Mouse (Mus musculus) left cerebral cortex, postnatal 10 days (tissue): ENCODE measurements around the gene Stra6. TPM values are rescaled to one million over a fixed set of nuclear protein-coding genes. Genes with fewer than 3 reads are reported as not detected.

Experiments used
- DNase-seq, 2 experiments: peaks; one replicate each; pipeline ENCODE4 v3.0.0; 2021 to 2022; ENCODE audit warnings: low spot score in 2 of 2, mixed read lengths in 1 of 2; ENCODE audit errors: extremely low spot score in 1 of 2
- intact Hi-C: fragments of 180-260 bp; cut with DNase I; formaldehyde crosslinking; loops from one replicate; pipeline ENCODE4 v1.15.1; 2025
- total RNA-seq, 2 experiments: library from RNA; stranded (reverse); gene quantifications; 2 replicates each; pipeline ENCODE4 v1.2.3; 2021

Gene Stra6
- total RNA-seq, 2 experiments from 2014 or later, result 10.0 to 10.9 TPM

DNA sequence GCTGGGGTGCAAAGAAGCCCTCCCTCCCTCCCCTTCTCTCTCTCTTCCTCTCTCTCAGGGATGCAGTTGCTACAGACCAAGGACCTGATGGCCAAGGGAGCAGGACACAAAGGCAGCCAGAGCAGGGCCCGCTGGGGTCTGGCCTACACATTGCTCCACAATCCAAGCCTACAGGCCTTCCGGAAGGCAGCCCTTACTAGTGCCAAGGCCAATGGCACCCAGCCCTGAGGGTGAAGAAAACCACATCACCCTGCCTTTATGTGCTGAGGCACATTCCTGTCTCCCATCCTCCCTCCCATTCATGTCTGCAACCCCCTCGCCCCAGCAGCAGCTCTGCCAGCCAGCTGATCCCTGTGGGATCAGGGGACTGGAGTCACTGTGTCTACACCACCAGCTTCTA, 89.5 kb downstream of the Stra6 start:
- DNase-seq, result no peak
- intact Hi-C loops, result no loop called here

DNA sequence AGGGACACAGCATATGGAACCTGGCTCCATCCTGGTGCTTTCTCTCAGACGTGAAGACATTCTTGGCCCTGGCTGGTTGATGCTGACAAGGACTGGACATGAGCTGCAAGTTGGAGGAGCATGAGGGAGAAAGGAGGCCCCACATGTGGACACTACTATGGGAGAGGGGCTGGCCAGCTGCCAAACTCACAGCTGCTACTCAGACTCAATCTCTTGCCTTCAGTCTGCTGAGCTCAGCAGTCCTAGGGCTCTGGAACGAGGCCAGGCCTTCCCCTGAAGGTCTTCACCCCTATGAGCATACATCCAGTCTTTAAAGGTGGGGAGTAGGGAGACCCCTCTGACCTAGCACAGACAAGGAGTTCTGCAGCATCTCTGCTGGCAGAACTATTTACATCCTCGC, 91.8 kb downstream of the Stra6 start:
- intact Hi-C loops, result no loop called here
- DNase-seq, result peak in 1 of 2 experiments; percentile 86

DNA sequence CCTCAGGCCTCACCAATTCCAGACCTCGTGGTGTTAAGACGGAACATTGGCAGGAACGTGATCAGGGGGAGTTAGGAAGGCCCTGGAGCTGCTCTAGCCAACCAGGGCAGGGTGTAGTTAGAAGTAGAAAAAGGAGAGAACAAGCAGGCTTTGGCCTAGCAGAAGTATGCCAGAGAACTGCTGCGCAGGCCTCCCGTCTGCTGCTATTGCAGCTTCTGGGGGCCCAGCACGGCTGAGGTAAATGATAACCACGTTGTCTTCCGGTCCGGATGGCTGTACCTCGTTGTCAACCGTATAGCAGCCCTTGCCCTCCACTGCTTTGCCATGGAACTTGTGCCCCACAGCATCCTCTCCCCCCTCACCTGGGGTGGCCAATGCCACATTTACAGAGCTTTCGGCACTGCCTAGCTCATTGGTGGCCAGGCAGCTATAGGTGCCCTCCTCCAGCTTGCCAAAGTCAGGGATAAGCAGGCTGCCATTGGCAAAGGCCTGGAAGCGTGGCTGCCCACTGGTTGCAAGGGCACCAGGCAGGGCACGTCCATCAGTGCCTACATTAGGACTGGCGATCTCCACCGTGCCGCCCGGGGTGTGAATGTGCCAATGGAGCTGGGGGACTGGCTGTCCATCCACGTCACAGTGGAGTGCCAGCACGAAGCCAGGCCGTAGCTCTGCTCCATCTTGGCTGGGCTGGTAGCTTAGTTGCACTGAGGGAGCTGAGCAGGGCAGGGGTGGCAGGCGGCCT, 93.4 kb downstream of the Stra6 start:
- no peak for DNase-seq

DNA sequence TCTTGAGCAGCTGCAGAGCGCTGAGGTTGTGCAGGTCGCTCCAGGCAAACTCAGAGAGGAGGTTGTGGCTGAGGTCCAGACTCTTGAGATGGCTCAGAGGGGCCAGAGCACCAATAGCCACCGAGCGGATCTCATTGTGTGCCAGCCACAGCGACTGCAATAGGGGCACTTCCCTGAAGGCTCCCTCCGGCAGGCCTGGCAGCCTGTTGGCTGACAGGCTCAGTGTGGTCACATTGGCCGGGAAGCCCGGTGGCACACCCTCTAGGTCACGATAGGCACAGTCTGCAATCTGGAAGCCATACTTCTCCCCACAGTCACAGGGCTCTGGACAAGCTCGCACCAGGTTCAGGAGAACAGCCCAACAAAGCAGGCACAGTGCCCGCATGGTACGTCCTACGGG, 94.2 kb downstream of the Stra6 start:
- intact Hi-C loops, result no loop called here
- no peak for DNase-seq

More for the DNA sequence above, 93.4 kb downstream of the Stra6 start:
- intact Hi-C loops, result no loop called here

DNA sequence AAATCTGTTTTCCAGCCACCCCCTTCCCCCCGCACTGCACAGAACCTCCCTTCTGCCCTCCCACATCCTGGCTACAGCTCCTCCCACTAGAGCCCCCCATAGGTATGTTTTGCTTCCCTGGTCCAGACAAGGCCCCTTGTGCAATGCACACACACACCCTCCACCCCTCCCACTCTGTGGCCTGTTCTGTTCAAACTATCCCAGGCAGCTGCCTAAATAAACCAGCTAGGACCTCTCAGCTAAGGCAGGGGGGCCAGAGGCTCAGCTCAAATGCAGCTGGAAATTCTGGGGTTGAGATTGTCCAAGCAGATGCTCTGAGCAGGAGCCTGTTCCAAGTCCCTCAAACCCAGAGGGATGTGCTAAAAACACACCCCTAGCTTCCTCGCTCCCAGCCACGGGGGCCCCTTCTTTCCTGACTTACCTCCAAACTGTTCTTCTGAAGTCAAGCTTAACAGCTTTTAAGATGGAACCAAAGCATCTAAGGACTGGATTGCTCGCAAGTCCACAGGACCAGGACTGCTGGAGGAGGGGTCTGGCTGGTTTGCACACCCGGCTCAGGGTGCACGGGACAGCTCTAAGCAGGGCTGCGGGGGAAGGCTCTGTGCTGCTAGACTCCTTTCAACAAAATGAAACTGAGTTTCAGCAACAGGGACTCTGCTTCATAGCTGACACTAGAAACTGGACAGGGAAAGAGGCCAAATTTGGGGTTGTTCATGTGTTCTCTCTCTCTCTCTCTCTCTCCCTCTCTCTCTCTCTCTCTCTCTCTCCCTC, 95.1 kb downstream of the Stra6 start:
- peak in 1 of 2 experiments; percentile 73 for DNase-seq
- intact Hi-C loops, result no loop called here

DNA sequence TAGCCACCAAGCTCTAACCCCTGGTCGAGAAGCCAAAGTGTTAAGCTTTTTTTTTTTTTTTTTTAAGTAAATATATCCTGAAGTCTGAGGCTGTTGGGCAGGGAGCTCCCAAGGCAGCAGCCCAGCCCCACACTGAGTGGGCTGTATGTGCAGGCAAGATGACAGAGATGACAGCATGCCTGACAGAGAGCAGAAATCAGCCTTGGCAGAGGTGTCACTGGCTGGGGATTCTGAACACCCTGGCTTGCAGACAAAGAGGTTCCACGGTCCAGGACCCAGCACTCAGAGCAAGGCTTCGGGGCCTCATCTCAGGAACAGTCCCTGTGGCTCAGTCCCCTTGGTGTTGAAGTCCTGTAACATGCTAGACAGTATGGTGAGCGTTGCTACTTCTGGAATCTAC, 96.3 kb downstream of the Stra6 start:
- DNase-seq, result no peak
- intact Hi-C loops, result no loop called here

DNA sequence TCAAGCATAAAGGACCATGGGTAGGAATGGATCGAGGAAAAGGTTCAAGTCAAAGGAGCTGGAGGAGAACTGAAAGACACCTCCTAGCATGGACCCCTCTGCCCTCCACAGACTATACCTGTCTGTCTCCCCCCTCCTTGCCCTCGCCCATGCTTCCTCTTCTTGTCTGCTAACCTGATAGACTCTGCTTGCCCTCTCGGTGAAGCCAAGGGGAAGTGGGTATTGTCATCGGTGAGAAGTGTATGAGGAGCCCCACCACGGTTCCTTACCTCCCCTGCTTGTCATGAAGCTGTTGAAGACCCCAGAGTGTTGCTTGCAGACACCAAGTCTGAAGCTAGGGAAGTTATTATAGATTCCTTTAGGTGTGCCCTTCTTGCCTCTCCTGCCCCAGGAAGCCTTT, 96.7 kb downstream of the Stra6 start:
- DNase-seq, result no peak
- intact Hi-C loops, result no loop called here

DNA sequence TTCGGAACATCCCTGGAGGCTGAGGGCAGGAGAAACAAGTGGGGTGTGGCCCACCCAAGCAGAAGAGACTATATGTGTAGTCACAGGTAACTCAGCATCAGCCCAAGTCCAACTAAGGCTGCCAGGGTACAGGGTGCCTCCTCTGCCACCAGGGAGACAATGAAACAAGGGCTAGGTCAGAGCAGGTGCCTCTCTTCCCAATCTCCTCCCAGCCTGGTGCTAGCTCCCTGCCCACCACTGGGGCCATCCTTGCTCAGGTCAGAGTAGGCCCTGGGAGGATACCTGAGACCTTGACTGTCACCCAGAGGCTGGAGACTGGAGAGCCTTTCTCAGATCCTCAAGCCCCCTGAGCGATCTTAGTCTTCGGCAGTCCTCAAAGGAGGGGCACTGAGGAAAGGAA, 98.6 kb downstream of the Stra6 start:
- intact Hi-C loops, result no loop called here
- DNase-seq, result no peak

DNA sequence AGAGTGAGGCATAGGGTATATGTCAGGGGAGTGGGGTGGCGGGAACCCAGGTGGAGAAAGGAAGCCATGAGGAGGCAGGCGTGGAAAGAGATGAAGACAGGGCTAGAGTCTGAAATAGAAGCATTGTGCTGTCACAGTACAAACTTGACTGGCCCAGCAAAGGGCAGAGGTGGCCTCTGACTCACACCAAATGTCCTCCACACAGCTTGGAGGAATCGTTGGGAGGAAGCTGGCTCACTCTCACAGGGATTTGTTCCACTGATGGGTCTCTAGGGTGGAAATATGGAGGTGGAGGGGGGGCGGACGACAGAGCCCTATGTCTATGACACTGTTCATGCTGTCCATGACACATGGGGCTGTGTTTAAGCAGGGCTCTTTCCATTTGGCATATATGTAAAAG, 99.6 kb downstream of the Stra6 start:
- DNase-seq, result no peak
- intact Hi-C loops, result no loop called here

DNA sequence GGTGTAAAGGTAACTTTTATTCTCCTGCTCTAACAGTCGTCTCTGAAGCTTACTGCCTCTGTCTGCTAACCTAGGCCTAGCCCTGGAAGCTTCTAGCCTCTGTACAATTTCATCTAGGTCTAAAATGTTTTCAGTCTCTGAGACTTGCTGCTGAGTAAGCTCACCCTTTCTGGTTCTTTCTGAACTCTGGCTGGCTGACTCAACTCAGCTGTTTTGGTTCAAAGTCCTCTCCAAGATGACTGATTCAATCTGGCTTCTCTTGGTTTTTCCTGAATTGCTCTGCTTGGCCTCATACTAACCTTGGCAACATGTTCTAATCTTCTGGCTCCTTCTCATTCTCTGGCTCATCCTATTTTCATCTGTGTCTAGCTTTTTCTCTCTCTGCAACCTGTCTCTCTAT, 102.2 kb downstream of the Stra6 start:
- intact Hi-C loops, result no loop called here
- no peak for DNase-seq

DNA sequence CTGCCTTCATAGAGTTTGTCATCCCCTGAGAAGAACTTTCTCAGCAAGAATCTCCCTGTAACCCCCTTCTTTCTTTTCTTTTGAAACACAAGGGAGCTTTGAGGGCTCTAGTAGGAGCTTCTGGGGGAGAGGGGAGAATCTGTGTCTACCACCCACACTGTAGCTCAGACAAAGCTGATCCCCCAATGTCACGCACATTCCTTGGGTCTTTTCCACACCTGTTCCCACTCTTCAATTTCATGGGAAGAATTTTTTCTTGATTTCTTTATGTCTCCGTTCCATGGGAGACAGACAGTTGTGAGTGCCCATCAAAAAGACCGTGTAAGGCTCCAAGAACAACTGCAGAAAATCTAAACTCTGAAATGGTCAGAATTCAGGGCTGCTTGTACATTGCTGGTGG, 105.3 kb downstream of the Stra6 start:
- no peak for DNase-seq
- intact Hi-C loops, result no loop called here

DNA sequence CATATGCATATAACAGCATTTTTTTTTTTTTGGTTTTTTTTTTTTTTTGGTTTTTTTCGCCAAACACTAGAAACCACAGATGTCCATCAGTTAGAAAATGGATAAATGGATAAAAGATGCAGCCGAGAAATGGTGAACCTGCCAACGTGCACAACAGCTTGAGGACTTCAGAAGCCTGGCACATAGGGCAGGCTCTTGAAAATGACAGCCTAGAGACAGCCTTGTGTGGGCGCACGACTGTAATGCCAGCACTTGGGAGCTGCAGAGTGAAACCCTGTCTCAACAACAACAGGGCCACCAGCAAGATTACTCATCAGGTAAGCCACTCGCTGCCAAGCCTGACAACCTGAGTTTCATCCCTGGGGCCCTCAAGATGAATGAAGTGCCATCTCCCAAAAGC, 105.8 kb downstream of the Stra6 start:
- intact Hi-C loops, result no loop called here
- no peak for DNase-seq

DNA sequence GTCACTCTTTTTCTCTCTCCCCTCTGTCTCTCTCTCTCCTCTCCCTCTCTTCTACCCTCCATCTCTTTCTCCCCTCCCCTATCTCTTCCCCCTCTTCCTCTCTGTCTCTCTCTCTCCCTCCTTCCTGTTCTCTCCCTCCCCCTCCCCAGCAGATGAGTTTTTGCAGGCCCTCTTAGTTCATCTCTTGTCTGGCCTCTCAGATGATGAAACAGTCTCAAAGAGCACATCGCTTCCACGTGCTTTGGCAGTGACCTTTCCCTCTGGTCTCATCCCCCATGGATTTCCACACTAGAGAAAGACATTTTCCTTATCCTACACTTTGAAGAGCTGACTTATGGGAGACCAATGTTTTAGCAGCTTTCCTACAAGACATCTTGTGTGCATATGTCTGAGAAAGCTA, 109.3 kb downstream of the Stra6 start:
- intact Hi-C loops, result no loop called here

DNA sequence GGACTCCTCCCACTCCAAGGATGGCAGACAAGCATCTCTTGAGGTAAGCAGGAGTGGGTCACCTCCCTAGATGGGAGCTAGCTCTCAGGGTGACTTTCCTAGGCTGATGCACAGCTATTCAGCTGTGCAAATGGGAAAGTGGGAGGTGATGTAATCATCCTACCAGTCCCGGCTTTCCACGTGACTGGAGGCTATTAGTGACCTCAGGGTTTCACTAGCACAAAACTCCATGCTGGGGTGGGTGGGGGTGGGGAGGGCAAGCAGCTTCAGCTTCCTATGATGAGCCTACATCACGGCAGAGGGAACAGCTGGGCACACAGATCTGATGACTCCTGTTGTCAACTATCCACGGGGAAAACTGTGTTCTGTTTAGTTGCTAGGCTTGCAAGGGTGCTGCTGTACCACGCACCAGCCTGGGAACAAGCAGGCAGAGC, 111.2 kb downstream of the Stra6 start:
- intact Hi-C loops, result no loop called here
- no peak for DNase-seq

More for the DNA sequence above, 109.3 kb downstream of the Stra6 start:
- DNase-seq, result no peak

DNA sequence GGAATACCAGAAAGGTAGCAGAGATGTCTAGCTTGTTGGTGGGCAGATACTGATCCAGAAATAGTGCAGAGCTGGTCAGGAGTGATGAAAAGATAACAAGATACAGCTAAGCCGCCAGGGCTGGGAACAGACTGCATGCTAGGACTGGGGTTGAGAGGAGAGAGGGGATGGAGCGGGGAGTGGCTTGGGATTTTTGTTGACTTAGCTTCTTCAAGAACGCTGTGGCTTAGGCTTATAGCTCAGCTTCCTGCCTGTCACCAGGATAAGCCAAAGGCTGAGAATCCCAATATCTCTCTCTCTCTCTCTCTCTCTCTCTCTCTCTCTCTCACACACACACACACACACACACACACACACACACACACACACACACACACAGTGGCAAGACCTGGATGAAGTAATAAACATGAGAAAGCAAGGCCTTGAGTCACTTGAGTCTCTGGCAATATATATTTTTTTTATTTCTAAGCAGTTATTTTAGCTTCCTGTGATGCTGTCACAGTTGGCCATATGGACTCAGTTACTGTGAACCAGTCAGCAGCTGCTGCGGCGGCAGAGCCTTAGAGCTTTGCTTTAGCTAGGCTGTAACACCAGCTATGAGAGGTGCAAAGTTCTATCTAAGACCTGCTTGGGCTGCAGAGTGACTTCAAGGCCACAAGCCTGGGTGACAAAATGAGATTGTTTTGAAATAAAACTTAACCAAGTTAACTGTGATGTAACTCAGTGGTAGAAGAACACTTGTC, 112.3 kb downstream of the Stra6 start:
- DNase-seq, result no peak
- intact Hi-C loops, result loop anchor here (1.0 kb wide), 1 partner anchor 21 kb away; no protein-coding TSS in a partner anchor

DNA sequence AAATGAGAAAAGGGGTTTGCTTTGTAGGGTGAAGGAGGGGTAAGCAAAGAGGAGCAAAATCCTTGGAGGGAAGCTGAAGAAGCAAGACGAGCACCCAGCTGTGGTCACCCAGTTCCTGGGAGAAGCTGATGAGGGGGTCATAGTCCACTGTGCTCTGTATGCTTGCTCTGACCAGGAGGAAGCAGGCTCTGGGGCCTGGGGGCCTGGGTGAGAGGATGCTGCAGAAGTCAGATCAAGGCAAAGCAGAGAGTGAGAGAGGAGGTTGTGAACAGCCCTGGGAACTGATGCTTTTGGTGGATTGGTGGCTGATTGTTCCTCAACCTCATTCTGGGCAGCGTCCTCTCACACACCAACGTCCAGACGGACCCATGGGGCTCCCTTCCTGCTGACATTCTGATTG, 113.6 kb downstream of the Stra6 start:
- DNase-seq, result no peak
- intact Hi-C loops, result no loop called here

DNA sequence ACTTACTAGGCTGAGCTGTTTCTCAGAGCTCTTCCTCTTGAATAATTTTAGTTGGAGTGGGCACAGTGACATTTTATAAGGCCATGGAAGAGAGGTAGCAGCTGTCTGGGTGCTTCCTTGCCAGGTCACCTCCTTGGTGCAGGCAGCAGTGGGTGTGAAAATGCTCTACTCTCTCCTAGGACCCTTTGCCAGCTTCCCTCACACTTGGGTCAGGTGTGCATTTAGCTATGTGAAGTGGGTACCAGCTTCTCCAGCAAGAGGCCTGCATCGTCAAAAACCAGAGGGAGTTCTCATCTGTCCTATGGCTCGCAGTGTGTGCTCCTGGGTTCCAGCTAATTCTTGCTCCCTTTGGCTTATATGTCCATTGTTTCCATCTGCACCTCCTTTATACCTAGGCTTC, 115.8 kb downstream of the Stra6 start:
- DNase-seq, result no peak
- intact Hi-C loops, result no loop called here

DNA sequence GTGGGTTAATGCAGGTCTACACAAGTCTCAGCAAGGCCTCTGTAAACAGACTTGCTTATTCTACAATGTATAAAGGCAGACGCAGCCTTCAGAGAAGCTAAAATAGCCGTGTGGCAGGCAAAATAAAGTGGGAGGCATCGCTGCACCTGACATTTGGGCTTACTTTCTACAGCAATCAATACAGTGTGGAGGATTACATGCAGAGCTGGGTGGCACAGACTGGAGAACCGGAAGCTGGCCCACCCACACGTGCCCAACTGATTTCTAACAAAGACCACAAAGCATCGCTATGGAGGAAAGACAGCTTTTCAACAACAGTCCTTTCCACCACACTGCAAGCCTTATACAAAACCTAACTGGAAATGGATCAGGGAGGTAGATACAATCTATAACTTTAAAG, 120.9 kb downstream of the Stra6 start:
- intact Hi-C loops, result no loop called here
- DNase-seq, result no peak

DNA sequence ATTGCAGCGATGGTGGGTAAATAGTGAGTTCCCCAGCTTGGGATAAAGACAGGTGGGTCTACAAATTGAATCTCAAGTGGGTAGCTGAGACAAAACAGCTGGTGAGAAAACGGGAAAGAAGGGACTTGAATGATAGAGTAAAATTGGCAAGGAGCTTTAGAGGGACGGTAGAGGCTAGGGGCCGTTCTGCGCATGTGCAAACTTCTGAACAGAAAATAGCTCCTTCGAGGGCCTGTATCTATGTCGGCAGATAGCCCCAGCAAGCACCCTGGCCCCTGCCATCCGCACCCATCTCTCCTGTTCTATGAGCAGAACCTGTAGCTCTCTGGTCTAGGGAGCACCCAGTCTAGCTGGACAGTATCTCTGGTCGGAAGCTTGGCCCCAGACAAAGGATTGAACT, 130.6 kb downstream of the Stra6 start:
- intact Hi-C loops, result no loop called here
- no peak for DNase-seq

DNA sequence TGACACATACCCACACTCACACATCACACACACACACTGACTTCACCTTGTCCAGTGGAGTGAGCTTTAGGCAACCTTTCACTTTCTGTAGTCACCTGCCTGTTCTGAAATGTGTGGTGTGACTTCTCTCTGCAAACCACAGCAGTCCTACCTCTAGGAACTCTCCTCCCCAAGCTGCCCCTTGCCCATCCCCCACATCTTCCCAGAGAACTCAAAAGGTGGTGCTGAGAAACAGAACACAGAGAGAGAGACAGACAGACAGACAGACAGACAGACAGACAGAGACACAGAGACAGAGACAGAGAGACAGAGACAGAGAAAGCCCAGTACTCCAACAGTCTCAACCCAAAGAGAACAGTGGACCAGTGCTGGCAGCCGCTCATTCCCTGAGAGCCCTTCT, 132.1 kb downstream of the Stra6 start:
- DNase-seq, result no peak
- intact Hi-C loops, result loop anchor here (5.0 kb wide), 1 partner anchor 83 kb away; no protein-coding TSS in a partner anchor
